Mouse (Mus musculus): ENCODE measurements at regions not wholly inside any gene's neighbourhood (a gene's known extent, or its start where the extent isn't known, plus 50 kb on each side); places are given as distances from the start of the nearest gene placed in this dataset.
"Not testable (repeated sequence)": the region's sequence is repeated elsewhere in the genome, so short reads cannot be mapped to it uniquely, and the experiment has no call there.

GRCm38 (mm10) chr3:21627048-21627447, 449.4 kb upstream of the Tbl1xr1 start:
- DNase-seq = not testable (repeated sequence)

DNA sequence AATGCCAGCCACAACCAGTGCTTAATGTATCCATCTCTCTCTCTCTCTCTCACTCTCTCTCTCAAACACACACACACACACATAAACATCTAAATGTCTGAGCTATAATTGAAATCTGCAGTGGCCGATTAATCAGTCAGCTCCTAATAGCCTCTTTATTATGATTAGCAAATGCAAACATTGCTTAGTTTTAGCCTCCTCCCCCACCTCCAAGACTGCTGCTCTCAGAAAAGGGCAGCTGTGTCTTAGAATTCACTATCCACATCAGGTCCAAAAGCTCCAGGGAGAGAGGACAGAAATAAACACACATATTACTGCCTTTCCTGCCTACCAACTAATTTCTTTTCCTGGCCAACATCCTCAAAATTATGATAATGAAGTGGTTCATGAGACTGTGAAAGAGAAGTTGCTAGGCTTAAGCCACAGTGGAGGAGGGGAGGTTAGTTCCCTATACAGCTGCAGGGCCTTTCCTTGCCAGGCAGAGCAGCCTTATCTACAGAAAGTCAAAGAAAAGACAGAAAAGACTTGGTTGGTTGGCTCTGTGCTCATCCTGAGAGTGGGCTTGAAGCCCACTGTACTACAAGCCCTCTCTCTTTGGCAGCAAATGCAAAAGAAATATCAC, 442.7 kb upstream of the Tbl1xr1 start:
- DNase-seq = peak; percentile 12

- DNase-seq = no peak
Observed at GRCm38 (mm10) chr3:21634675-21635204, 441.7 kb upstream of the Tbl1xr1 start.

DNA sequence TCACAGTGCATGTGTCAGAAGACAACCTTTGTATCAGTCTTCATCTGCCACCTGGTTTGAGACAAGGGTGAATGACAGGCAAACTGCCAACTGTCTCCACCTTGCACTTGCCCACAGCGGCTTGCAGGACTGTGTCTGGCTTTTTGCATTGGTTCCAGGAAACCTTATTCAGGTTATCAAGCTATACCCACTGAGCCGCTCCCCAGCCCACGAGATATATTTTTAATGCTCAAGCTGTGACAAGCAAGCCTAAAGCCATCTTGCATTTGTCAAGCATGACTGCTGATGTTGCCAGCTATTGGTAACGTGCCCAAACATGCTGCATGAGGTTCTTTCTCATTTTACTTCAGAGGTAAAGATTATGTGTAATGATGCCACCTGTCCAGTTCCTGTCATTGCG, 437.6 kb upstream of the Tbl1xr1 start:
- DNase-seq = no peak

GRCm38 (mm10) chr3:21639576-21639975, 436.9 kb upstream of the Tbl1xr1 start:
- peak; percentile 30 for DNase-seq

DNA sequence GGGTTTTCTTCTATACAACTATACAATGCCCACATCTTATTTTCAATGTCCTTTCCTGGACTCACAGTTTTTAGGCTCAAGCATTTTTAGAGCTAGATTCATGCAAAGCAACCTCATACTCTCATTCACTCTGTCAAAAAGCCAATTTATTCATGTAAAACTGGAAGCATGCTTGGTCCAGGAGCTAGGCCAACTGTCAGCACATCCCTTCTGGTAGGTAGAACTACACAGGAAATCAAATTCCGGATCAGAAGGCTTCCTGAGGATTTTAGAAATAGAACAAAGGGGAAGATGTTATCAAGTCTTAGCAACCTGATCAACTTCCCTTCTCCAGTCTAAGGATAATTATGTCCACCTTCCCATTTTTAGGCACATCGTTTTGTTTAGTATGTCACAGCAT, 432.4 kb upstream of the Tbl1xr1 start:
- DNase-seq = peak; percentile 38

GRCm38 (mm10) chr3:21645268-21645667, 431.2 kb upstream of the Tbl1xr1 start:
- DNase-seq = no peak

GRCm38 (mm10) chr3:21649885-21650469, 426.5 kb upstream of the Tbl1xr1 start:
- no peak for DNase-seq

GRCm38 (mm10) chr3:21655301-21655700, 421.2 kb upstream of the Tbl1xr1 start:
- no peak for DNase-seq

DNA sequence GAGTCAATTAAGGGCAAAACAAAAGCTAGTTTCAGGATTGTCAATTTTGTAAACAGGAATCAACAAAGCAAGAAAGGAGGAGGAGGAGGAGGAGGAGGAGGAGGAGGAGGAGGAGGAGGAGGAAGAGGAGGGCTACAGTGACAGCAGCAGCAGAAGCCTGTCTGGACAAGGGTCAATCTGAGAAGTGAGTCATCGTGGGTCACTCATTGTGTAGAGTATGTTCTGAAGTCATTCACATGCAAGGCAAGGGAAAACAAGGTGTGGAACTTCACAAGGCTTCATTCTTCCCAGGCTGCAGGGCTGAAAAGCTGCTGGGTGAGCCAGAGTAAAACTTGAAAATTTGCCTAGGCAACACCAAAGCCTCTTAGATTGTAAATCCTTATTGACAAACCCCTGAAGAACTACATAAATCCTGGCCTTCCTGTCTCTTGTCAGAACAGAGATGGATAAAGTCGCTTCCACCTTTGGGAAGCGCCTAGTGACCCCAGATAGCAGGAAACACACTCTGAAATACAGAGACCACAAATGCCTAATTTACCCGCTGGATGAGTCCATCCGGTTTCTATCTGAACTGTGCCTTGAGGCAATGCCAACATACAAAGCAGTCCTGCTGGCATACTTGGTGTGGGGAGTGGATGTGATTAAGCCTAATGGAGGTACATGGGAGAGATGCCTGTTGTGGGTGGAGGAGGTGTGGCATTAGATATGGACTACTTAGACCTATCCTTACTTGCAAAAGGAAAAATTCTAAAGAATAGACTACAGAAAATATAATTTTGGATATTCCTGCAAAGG, 408.9 kb upstream of the Tbl1xr1 start:
- DNase-seq = peak; percentile 14

DNA sequence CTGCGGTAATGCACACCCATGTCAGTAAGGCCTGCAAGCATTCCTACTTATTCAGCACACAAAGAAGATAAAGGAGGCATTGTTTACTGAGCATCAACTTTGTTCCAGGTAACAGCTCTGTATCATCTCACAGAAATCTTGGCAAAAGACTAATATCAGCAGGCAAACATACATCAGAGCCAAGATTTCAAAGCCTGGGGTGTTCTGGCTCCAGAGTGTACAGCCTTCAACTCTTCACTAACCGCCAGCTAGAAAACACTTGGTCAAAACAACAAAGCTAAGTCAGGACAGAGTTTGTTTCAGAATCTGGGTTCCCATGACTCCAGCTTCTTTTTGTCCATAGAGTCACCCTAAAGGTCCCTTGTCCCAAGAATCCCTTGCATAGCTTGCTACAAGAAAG, 404.6 kb upstream of the Tbl1xr1 start:
- no peak for DNase-seq

DNA sequence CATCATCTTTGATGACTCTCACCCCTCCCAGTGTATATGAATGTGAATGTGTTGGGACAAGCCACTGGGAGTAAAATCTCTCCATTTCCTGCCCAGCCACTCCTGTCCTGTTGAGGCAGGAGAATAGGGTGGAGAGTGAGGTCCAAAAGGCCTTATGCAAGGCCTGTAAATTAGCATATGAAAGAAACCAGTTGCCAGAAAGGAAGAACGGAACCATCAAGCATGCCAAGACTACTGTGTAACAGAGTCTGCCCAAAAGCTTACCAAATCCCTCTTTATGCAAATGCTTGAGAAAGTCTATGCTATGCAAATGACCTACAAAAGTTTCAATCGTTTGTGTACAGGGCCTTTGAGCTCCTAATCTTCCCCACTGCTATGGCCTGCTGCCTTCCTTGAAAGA, 404.0 kb upstream of the Tbl1xr1 start:
- no peak for DNase-seq

GRCm38 (mm10) chr3:21673466-21673865, 403.0 kb upstream of the Tbl1xr1 start:
- no peak for DNase-seq

- no peak for DNase-seq
Observed at GRCm38 (mm10) chr3:21678265-21678664, 398.2 kb upstream of the Tbl1xr1 start.

- DNase-seq = no peak
Observed at GRCm38 (mm10) chr3:21678734-21679133, 397.7 kb upstream of the Tbl1xr1 start.

GRCm38 (mm10) chr3:21697980-21698672, 378.3 kb upstream of the Tbl1xr1 start:
- DNase-seq = not testable (repeated sequence)

- DNase-seq = no peak
Observed at GRCm38 (mm10) chr3:21699526-21699925, 376.9 kb upstream of the Tbl1xr1 start.

- DNase-seq = no peak
Observed at GRCm38 (mm10) chr3:21700326-21700725, 376.1 kb upstream of the Tbl1xr1 start.

DNA sequence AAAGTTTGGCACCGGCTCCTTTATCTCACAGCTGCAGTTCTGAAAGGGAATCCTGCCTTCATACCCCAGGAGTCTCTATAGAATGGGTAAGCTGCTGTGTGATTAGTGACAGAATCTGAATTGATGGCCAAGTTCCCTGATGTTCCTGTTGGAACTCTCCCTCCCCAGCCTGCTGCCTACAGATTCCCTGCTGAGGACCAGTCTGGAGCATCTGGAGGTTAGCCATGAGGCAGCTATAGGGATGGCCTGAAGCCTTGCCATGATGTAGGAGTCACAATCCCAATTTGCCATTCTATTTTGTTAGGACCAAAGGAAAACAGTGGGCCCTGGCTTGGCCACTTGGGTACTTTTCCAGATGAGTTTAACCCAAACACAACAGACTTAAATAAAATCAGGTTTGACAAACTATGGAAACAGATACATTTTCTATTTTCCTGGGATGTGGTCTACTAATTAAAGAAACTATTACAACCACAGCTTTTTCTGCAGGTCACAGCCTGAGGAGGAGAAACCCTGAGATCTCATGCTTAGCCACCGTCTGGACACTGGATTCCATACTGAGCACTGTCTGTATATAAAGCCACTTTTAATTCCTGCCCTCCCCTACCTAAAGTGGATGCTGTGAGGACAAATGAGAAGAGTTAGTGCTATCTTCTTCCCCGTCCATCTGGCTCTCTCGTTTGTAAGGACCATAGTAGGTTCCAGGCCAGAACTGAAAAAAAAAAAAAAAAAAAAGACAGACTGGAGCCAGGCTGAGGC, 349.5 kb upstream of the Tbl1xr1 start:
- no peak for DNase-seq

DNA sequence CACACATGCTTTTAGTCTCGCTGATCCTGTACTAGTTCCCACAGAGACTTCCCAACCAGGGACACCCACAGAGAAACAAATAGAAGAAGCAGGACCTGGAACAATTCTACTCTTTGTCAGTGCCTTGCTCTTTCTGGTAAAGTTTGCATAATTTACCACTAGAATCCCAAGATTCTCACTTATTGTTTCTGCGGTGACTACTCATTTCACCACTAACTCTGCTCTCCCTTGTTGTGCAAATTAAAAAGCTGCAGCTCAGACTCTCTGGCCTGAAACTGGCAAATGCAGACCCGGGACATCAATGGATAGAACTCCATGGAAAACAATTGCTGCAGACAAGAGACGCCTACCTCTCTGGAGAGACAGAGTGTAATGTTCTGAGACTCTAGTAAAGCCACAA, 348.4 kb upstream of the Tbl1xr1 start:
- DNase-seq = no peak

GRCm38 (mm10) chr3:21729328-21729727, 347.1 kb upstream of the Tbl1xr1 start:
- DNase-seq = no peak

DNA sequence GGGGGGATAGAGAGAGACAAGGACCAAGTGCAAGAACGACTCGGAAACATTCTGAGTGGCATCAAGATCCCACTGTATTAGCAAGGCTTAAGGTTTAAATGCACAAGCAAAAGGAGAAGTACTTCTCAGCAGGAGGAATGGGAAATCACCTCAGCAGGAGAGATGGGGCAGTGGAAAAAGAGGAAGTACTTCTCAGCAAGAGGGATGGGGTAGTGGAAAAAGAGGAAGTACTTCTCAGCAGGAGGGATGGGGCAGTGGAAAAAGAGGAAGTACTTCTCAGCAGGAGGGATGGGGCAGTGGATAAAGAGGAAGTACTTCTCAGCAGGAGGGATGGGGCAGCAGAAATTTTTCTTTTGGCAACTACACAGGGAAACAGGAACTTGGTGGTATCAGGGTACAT, 340.8 kb upstream of the Tbl1xr1 start:
- not testable (repeated sequence) for DNase-seq
